Mouse (Mus musculus): ENCODE measurements around the gene 6820408C15Rik.

The 6820408C15Rik gene

GRCm38 (mm10) chr2:152470973-152471372 is 55.6 kb downstream of the 6820408C15Rik start:
- DNase-seq (ENCODE audit: low spot score), result peak; percentile 33

DNA sequence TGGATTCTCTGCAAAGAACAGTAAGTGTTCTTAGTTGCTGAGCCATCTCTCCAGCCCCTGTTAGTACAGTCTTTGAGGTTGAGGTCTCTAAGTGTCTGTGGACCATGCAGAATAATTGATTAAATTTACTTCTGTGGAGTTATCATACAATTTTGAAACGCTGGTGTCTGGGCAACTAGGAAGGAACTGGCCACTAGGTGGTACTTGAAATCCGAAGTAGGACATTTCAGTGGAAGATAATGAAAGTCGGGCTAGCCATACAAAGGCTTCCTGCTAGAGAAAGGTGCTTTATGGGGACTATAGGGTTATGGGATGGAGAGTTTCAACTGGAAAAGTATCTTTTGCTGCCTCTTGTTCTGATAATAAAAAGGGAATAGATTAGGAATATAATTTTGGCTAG is 57.0 kb downstream of the 6820408C15Rik start:
- DNase-seq (ENCODE audit: low spot score), result no peak

DNA sequence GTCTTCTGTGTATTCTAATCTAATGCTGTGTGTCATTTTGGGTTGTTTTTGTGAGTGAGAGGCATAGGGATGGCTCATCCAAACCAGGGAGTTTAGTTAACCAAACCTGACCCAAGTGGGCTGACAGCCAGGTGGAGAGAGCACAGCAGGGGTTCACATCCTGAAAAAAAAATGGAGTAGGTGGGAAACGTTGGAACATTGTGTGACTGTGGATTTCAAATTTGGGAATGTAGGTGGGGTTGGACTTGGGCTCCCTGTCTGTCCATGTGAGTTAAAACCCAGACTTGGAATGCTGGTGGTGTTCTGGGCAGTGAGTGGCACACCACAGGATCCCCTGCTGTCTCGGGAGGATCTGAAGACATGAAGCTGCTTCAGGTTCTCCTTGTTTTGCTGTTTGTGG is 61.4 kb downstream of the 6820408C15Rik start, which contains the start of gene Defb20:
Defb20 (plus strand) TSS at position 301 of the 400 bp plus-strand sequence.
- DNase-seq (ENCODE audit: low spot score), result no peak

GRCm38 (mm10) chr2:152480881-152481280 is 65.5 kb downstream of the 6820408C15Rik start:
- no peak for DNase-seq (ENCODE audit: low spot score)

GRCm38 (mm10) chr2:152481726-152482125 is 66.3 kb downstream of the 6820408C15Rik start:
- no peak for DNase-seq (ENCODE audit: low spot score)

- peak; percentile 50 for DNase-seq (ENCODE audit: low spot score)
These were observed 71.6 kb downstream of the 6820408C15Rik start for GRCm38 (mm10) chr2:152487024-152487423.

DNA sequence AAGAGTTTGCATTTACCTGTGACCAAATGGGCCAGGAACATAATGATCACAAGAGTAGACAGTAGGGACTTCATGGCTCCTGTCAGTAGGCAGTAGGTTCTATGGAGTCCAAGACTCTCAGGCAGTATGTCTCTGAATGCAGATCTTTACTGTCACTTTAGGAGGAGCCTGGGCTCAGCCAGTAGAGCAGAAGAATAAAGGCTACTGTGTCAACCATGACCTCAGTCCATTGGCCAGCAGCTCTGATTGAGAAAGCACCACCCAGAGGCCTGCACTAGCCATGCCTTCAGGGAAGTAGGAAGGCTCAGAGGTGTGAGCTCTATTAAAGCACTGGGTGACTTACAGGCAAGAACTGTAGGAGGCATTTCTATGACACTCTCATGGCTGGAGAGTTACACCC is 74.7 kb downstream of the 6820408C15Rik start, which contains the start of gene Defb22:
Defb22 (minus strand) TSS at position 101 of the 400 bp plus-strand sequence.
- DNase-seq (ENCODE audit: low spot score), result no peak

- no peak for DNase-seq (ENCODE audit: low spot score)
These were observed 77.8 kb downstream of the 6820408C15Rik start for GRCm38 (mm10) chr2:152493151-152493550.
